In genomic region chr16:37893942-37894341, GRCm38 (mm10) we compare ENCODE assay signal across 14 mouse cellular contexts. TPM values are rescaled to one million over a fixed set of nuclear protein-coding genes. Genes with fewer than 3 reads are reported as not detected.
DNase-seq lines count a peak whose midpoint lies in the region; ATAC-seq and TF ChIP-seq lines count a peak whose summit lies in the region.
"Had no signal": no experiment of that assay in that cellular context is flagged by ENCODE, and none has a peak within 500 bp of the region (broad histone marks: within the 10 kb centered on the region; RNA-seq: fewer than 3 reads in every experiment).

No protein-coding gene starts in this region.

- no peaks in the 10 kb centered on the region for H3K27me3 ChIP-seq in heart, adult 2 months (ENCODE audit: control insufficient read depth, insufficient read depth, low read length)
- H3K27me3 ChIP-seq in liver, embryonic 13.5 days = no peaks in the 10 kb centered on the region
- no peaks in the 10 kb centered on the region for H3K27me3 ChIP-seq in cerebellum, adult 2 months (ENCODE audit: control insufficient read depth, insufficient read depth, low read length)
- H3K27me3 ChIP-seq: midbrain, embryonic 12.5 days had no signal

- intact Hi-C loops in heart, adult 2 months (cut with DNase I) = no loop called here

- 23% methylated on average over 2 of the region's 2 CpGs for WGBS in heart, adult 2 months
- WGBS in liver, embryonic 13.5 days (ENCODE audit: insufficient replicate concordance) = 60% methylated on average over 2 of the region's 2 CpGs
- 96% methylated on average over 2 of the region's 2 CpGs for WGBS in cerebellum, adult 2 months

- peaks cover 1% of the 10 kb centered on the region for H3K4me1 ChIP-seq in heart, adult 2 months (ENCODE audit: control insufficient read depth, insufficient read depth, low read length)
- H3K4me1 ChIP-seq in liver, embryonic 13.5 days (replicated peaks) = peaks cover 20% of the 10 kb centered on the region
- no peaks in the 10 kb centered on the region for H3K4me1 ChIP-seq in cerebellum, adult 2 months (ENCODE audit: control insufficient read depth, insufficient read depth, low read length)

- H3K4me3 ChIP-seq in heart, adult 2 months = no peak overlapping the region
- no peak overlapping the region for H3K4me3 ChIP-seq in liver, embryonic 13.5 days (replicated peaks)
- H3K4me3 ChIP-seq in cerebellum, adult 2 months (replicated peaks; ENCODE audit: insufficient read depth, low read depth, low read length) = no peak overlapping the region
- H3K4me3 ChIP-seq: midbrain, embryonic 12.5 days had no signal

- H3K79me2 ChIP-seq in heart, adult 2 months (replicated peaks; ENCODE audit: control insufficient read depth, insufficient read depth, low read length) = no peaks in the 10 kb centered on the region

- TF ChIP-seq POLR2A in heart, adult 2 months (IDR thresholded peaks at IDR 0.05; ENCODE audit: insufficient read depth, low read depth, low read length) = no peak
- TF ChIP-seq POLR2A in cerebellum, adult 2 months (IDR thresholded peaks at IDR 0.05; ENCODE audit: borderline replicate concordance, insufficient read depth, low read length) = no peak

- H3K9me3 ChIP-seq in liver, embryonic 13.5 days (replicated peaks) = no peaks in the 10 kb centered on the region
- H3K9me3 ChIP-seq: midbrain, embryonic 12.5 days had no signal

- no peak overlapping the region for H3K9ac ChIP-seq in heart, adult 2 months (ENCODE audit: low read depth, low read length)
- no peak overlapping the region for H3K9ac ChIP-seq in liver, embryonic 13.5 days
- H3K9ac ChIP-seq: midbrain, embryonic 12.5 days had no signal

- no peak overlapping the region for H3K4me2 ChIP-seq in liver, embryonic 13.5 days
- H3K4me2 ChIP-seq: midbrain, embryonic 12.5 days had no signal

- no peak for TF ChIP-seq EP300 in heart, adult 2 months (IDR thresholded peaks at IDR 0.05; ENCODE audit: insufficient read depth, low read depth, low read length)

- no peak overlapping the region for H3K27ac ChIP-seq in heart, adult 2 months
- no peak overlapping the region for H3K27ac ChIP-seq in liver, embryonic 13.5 days
- H3K27ac ChIP-seq in cerebellum, adult 2 months (ENCODE audit: insufficient read depth, low read length) = no peak overlapping the region

- peak; percentile 45; the same call in 1 of the 2 replicates for ATAC-seq in liver, embryonic 13.5 days (ENCODE audit: low read depth)

- TF ChIP-seq CTCF in heart, adult 2 months (IDR thresholded peaks at IDR 0.05) = no peak
- no peak for TF ChIP-seq CTCF in cerebellum, adult 2 months (IDR thresholded peaks at IDR 0.05; ENCODE audit: borderline replicate concordance, insufficient read depth, low read depth, low read length)

- DNase-seq in heart, adult 11 months = peak; percentile 88
- no peak for DNase-seq in heart, adult 2 months
- DNase-seq in testis, postnatal 14 days (ENCODE audit: low spot score) = peak; percentile 64
- DNase-seq in testis, postnatal 10 days (ENCODE audit: low spot score) = no peak
- DNase-seq in liver, embryonic 13.5 days = no peak
- DNase-seq in cerebellum, postnatal 25 days = no peak
- DNase-seq in embryo, embryonic 10 days (ENCODE audit: low spot score) = no peak
- DNase-seq in cerebellum, adult 2 months = no peak
- DNase-seq: cerebellum, adult 9-10 months; kidney, postnatal 14 days; thymus, postnatal 14 days had no signal

- no peaks in the 10 kb centered on the region; the same call in 1 of the 2 replicates for H3K36me3 ChIP-seq in heart, adult 2 months (ENCODE audit: control insufficient read depth, insufficient read depth, low read length)
- no peaks in the 10 kb centered on the region for H3K36me3 ChIP-seq in liver, embryonic 13.5 days
- H3K36me3 ChIP-seq: midbrain, embryonic 12.5 days had no signal

RNA-seq across cellular contexts. Expression of gene Gpr156, which starts 22.4 kb away (rescaled TPM):
- under 1 TPM in 1 of 2 experiments, not detected in 1; 0.07 TPM for total RNA-seq in heart, adult 2 months (2021)
- 0.02 and 0.09 TPM in 2 replicates for polyA plus RNA-seq in heart, adult 2 months (2012; rRNA removed)
- 0.02 and 0.03 TPM in 2 replicates for polyA plus RNA-seq in liver, embryonic 13.5 days (2015; fragmentation: Nextera tagmentation; extraction: Ambion mirVana)
- 0.51 and 0.54 TPM in 2 replicates for polyA plus RNA-seq in cerebellum, adult 2 months (2012; rRNA removed)
- total RNA-seq: granulocyte monocyte progenitor cell, adult 5-6 weeks had no signal

RNA-seq across cellular contexts. Expression of gene Lrrc58, which starts 25.8 kb away (rescaled TPM):
- 10 to 100 TPM; 64.4 to 83.5 TPM for total RNA-seq in heart, adult 2 months (2021)
- polyA plus RNA-seq in heart, adult 2 months (2012; rRNA removed) = 11.8 and 21.1 TPM in 2 replicates
- 12.1 and 15.2 TPM in 2 replicates for polyA plus RNA-seq in liver, embryonic 13.5 days (2015; fragmentation: Nextera tagmentation; extraction: Ambion mirVana)
- polyA plus RNA-seq in cerebellum, adult 2 months (2012; rRNA removed) = 30.7 and 32.8 TPM in 2 replicates

RNA-seq across cellular contexts. Expression of gene Gm36028, which starts 33.0 kb away (rescaled TPM):
- total RNA-seq in heart, adult 2 months (2021) = 1 to 10 TPM; 1.0 TPM
- 0.10 and 0.35 TPM in 2 replicates for polyA plus RNA-seq in heart, adult 2 months (2012; rRNA removed)
- polyA plus RNA-seq in liver, embryonic 13.5 days (2015; fragmentation: Nextera tagmentation; extraction: Ambion mirVana) = not detected in 2 replicates
- polyA plus RNA-seq in cerebellum, adult 2 months (2012; rRNA removed) = 0.15 and 0.21 TPM in 2 replicates
- total RNA-seq: granulocyte monocyte progenitor cell, adult 5-6 weeks had no signal
- polyA plus RNA-seq: limb, embryonic 11.5 days had no signal

Comparison
In these comparisons a context has a peak if more than half of its experiments do, and no peak if none do; other contexts are left out.
1. DNase-seq: peak in heart, adult 11 months (single experiment) and testis, postnatal 14 days (single experiment); none in heart, adult 2 months (0 of 2), testis, postnatal 10 days (single experiment), liver, embryonic 13.5 days (single experiment), cerebellum, postnatal 25 days (0 of 2), embryo, embryonic 10 days (single experiment) and cerebellum, adult 2 months (0 of 2).